Mouse (Mus musculus): ENCODE measurements around the gene Ccdc142.

The Ccdc142 gene

DNA sequence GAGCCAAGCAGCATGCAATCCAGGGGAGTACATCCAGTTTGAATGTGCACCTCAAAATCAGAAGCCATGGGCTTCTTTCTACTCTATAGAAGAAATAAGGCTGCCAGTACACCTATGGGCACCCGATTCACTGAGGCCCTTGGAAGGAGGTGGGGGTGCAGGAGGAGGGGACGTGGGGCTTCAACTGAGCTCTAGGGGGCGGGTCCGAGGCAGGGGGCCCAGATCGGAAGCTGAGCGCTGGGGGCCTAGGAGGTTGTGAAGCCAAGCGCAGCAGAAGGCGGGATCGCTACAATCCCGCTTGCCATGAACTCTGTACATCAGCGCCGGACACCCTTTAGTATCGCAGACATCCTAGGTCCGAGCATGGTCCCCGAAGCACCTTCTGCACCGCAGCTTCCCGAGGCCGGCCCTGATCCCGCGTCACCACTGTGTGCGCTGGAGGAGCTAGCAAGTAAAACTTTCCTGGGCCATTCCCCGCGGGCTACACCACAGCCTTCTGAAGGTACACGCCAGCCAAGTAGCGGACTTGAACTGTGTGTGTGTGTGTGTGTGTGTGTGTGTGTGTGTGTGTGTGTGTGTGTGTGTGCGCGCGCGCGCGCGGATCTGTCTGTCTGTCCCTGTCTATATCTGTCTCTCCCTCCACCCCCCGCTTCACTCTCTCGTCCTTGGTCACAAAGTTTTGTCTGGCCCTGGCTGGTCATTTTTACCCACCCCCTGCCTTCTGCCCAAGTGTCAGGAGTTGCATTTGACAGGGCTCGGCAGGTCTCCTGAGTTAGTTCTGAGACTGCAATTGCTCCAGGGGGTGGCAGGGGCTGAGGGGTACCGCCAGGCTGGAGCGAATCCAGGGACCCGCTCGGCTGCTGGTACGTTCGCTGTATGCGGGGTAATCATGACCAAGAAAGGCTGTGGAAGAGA is 15.0 kb upstream of the Ccdc142 start, which contains the start of gene Lbx2:
Lbx2 (plus strand) TSS at position 247 of the 915 bp plus-strand sequence.
- DNase-seq, result no peak

DNA sequence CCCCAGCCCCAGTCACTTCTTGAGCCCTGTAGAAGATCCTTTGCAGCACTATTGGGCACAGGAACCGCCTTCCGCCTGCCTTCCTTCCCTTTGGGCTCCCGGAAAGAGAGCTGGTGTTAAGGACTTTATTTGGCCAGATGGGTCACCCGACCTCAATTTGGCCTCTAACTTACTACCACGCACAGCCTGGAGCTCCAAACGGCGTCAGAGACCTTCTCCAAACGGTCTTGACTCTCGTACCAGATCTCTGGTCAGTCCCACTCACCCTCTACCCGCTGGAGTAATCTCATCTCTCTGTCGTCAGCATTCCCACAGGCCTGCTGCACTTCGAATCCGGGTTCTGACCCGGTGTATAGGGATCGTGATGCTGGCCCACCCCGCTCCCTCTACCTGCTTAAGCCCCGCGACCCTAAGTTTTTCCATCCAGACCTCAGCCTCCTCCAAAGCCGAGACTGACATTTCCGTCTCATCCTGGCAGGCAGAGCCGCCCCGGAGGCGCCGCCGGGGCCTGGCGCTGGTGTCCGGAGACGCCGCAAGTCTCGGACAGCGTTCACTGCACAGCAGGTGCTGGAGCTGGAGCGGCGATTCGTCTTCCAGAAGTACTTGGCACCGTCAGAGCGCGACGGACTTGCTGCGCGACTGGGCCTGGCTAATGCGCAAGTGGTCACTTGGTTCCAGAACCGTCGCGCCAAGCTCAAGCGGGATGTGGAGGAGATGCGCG is 14.0 kb upstream of the Ccdc142 start:
- no peak for DNase-seq

DNA sequence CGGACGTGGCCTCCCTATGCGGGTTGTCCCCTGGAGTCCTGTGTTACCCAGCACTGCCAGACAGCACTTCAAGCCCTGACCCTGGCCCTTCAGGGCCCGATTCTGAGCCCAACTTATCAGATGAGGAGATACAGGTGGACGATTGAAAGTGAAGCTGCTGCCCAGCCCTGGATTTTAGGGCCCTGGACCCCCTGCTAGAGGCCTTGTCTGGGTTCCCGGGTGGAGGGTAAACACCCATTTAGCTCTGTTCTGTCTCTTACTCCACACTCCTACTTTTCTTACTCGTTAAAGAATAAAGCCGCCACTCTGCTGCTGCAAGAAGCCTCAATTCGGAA is 13.5 kb upstream of the Ccdc142 start:
- no peak for DNase-seq

DNA sequence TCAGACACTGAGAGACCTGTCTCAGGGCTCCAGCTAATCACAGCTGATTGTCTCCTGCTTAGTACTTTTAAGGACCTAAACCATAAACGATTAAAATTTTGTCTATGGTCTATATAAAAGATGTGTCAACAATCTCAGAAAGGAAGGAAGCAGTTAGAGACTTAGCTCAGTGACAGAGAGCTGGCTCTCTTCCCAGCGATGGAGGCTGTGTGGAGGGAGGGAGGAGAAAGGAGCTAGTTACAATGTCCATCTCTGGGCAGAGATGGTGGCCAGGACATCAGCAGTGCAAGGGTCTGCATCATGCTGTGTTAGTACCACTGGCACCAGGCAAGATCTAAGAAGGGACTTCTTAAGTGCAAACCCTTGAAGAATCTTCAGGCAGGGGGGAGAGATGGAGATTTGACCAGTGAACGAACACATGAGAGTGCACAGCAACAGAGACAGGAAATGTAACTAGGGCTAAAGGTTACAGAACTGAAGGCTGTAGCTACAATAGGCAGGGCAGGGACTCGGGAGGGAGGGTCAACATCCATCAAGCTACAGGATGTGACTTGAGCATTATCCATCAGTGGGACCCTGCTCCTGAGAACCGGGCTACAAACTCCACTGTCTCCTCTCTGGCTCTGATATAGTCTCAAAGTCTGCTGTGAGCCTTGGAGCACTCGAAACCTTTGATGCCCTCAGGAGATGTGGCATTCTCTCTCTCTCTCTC is 8.8 kb upstream of the Ccdc142 start:
- DNase-seq, result no peak

GRCm38 (mm10) chr6:83095968-83096367 is 5.4 kb upstream of the Ccdc142 start:
- no peak for DNase-seq

DNA sequence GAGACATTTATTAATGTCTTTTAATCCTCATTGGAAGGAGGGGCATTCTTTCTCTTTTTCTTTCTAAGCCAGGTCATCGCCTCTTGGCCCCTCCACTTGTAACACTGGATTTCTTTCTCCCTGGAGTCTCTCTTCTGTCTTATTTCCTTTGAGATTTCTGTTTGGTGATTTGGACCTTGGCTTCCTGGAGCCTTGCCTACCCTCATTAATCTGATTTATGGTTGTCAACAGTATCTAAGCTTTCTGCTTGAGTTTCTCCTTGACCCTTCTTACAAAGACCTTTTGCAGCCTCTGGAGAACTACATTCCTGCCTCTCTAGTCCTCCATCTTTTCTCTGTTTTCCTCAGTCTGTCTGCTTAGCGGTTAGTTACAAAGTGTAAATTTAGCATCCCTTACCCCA is 3.0 kb upstream of the Ccdc142 start:
- DNase-seq, result no peak

- DNase-seq, result peak; percentile 64
Measured at GRCm38 (mm10) chr6:83101688-83102556, 521 bp downstream of the Ccdc142 start.

GRCm38 (mm10) chr6:83103130-83103650 is 1.8 kb downstream of the Ccdc142 start:
- DNase-seq, result no peak

DNA sequence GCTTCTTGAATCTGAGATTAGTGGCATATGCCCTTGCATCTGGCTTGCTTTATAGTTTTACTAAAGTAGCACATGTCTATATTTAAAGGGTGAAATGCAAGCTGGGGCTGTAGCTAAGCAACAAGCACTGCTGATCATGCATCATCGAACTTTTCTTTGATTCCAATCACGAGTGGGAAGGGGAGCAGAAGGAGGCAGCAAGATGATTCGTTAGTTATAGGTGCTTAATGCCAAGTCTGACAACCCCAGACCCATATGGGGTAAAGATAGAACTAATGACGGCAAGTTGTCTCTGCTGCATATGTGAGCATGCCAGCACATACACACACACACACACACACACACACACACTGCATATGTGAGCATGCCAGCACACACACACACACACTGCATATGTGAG is 2.8 kb downstream of the Ccdc142 start:
- no peak for DNase-seq

DNA sequence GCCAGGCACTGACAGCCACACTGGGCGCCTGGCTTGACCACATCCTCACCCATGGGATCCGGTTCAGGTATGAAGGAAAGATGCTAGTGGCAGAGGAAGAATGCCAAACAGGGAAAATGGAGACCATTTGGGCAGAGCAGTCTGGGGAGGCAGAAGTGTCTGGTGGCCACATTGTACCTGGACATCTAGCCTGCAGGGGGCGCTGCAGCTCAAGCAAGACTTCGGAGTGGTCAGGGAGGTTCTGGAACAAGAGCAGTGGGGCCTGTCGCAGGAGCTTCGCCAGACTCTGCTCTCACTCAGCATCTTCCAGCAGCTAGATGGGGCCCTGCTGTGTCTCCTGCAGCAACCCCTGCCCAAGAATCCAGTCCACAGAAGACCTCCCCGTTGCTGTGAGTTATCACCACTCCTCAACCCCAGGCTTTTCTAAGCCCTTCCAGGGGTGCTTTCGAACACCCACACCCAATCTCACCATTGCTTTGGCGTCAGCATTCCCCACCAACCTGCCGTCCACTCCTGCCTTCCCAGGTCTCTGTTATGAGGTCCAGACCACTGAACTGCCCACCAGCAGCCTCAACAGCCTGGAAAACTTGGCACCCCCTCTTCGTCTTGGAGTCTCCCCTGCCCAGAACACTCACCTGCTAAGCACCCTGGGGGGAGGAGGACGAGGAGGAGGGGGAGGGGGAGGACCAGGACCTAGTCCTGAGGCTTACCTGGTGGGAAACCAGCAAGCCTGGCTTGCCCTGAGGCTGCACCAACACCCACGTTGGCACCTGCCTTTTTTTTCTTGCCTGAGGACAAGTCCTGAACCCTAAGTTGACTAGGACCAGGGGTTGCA is 6.4 kb downstream of the Ccdc142 start:
- peak; percentile 85 for DNase-seq

DNA sequence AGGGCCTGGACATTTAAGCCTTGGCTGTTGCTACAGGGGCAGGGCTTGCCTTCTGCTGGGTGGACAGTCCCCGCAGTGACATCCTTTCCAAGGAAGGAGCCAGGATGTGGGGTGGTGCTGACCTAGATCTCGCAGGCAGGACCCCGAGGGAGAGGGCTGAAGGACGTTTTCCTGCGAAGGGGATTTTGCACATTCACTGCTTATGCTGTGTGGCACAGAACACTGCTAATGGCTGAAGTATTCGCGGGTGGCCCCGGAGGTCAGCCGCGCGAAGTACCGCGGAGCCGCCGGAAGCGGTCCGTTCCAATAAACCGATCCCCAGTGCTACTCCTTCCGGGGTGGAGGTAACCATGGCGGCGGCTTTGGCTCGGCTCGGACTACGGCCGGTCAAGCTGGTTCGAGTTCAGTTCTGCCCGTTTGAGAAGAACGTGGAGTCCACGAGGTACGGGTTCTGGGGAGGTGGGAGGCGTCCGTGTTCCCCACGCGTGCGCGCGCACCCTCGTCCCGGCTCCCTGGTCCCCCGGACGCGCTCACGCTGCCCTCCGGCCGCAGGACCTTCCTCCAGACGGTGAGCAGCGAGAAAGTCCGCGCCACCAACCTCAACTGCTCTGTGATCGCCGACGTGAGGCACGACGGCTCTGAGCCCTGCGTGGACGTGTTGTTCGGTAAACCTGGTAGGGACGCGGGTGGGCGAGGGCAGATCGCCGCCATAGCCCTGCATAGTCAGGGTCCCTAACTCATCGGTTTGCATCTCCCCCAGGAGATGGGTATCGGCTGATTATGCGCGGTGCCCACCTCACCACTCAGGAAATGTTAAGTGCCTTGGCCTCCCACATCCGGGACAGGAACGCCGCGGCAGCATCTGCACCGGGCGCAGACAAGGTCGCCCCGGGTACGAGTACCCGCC is 7.6 kb downstream of the Ccdc142 start, which contains the start of gene Mrpl53:
Mrpl53 (plus strand) TSS at position 279 of the 907 bp plus-strand sequence.
- DNase-seq, result peak; percentile 77

GRCm38 (mm10) chr6:83111510-83112136 is 10.2 kb downstream of the Ccdc142 start:
- DNase-seq, result no peak

DNA sequence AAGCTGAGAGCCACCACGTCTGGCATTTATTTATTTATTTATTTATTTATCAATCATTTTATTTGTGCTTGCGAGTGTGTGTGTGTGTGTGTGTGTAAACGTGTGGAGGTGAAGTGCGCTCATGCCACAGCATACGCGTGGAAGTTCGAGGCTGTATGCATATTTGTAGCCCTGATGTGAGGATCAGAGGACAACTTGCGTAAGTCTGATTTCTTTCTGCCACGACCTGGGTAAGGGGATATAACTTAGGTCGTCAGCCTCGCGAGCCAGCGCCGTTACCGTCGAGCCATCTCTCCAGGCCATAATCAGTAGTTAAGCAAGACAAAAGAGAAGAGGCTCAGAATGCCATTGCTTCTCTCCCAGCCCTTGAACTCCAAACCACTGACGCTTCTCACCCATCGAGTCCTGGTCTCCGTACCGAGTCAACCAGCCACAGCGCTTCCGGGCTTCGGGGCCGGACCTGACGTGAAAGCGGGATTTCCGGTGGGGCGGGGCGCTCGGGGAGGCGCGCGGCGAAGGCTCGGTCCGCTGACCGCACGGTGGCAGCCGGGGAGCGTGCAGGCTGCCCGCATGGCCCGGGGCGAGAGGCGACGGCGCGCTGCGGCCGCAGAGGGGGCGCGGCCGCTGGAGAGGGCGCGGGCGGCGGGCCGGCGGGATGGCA is 13.7 kb downstream of the Ccdc142 start, which contains the start of gene Mogs:
Mogs (plus strand) TSS at position 486 of the 661 bp plus-strand sequence.
- DNase-seq, result peak; percentile 94

DNA sequence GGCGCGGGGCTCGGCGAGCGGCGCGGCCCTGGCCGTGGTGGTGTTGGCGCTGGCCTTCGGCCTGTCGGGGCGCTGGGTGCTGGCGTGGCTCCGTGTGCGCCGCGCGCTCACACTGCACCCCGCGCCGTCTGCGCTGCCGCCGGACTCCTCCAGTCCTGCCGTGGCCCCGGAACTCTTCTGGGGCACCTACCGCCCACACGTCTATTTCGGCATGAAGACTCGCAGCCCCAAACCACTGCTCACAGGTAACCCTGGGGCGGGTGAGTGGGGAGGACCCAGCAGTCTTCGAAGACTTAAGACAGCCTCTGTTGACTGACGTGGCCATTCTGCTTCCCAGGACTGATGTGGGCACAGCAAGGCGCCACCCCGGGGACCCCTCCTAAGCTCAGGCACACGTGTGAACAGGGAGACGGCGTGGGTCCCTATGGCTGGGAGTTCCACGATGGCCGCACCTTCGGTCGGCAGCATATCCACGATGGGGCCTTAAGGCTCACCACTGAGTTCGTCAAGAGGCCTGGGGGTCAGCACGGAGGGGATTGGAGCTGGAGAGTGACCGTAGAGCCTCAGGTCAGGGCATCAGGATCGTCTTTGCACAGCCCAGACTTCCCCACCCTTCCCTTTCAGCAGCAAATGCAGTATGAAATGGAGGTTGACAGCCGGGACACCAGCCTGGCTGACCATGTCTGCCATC is 14.4 kb downstream of the Ccdc142 start:
- no peak for DNase-seq

- DNase-seq, result no peak
Measured at GRCm38 (mm10) chr6:83116373-83117164, 15.2 kb downstream of the Ccdc142 start.

DNA sequence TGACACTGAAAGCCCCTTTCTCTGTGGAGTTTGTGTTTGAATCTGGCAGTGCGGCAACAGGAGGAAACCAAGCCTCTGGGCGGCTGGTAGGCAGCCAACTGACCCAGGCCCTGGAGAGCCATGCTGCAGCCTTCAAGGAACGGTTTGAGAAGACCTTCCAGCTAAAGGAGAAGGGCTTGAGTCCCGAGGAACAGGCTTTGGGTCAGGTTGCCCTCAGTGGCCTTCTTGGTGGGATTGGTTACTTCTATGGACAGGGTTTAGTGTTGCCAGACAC is 15.7 kb downstream of the Ccdc142 start:
- no peak for DNase-seq

GRCm38 (mm10) chr6:83117616-83118015 is 16.2 kb downstream of the Ccdc142 start:
- DNase-seq, result no peak

DNA sequence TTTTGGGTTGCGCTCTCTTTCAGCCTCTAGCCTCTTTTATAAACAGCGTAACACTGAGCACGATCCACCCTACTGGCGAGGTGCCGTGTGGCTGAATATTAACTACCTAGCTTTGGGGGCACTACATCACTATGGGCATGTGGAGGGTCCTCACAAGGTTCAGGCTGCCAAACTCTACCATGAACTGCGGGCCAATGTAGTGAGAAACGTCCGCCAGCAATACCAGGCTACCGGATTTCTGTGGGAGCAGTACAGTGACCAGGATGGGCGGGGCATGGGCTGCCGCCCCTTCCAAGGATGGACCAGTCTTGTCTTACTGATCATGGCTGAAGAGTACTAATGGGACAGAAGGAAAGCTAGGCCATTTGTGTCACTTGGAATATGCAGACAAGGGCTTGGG is 17.0 kb downstream of the Ccdc142 start:
- DNase-seq, result no peak
